ENCODE assay signal across 11 mouse cellular contexts in genomic region chr8:47461650-47462049, GRCm38 (mm10). TPM values are rescaled to one million over a fixed set of nuclear protein-coding genes. Genes with fewer than 3 reads are reported as not detected.
A peak's percentile ranks its signal among the peaks of the same experiment; 100 is the strongest.
DNase-seq lines count a peak whose midpoint lies in the region; ATAC-seq and TF ChIP-seq lines count a peak whose summit lies in the region.
"Had no signal": no experiment of that assay in that cellular context is flagged by ENCODE, and none has a peak within 500 bp of the region (broad histone marks: within the 10 kb centered on the region; RNA-seq: fewer than 3 reads in every experiment).

No protein-coding gene starts in this region.

- peak overlapping the region; percentile 29; the same call in 1 of the 2 replicates for H3K27ac ChIP-seq in forebrain, postnatal 0 days (ENCODE audit: low read depth, low read length)
- H3K27ac ChIP-seq in forebrain, embryonic 12.5 days, result no peak overlapping the region
- no peak overlapping the region for H3K27ac ChIP-seq in kidney, adult 2 months (ENCODE audit: insufficient read depth, low read depth, low read length)
- no peak overlapping the region for H3K27ac ChIP-seq in hindbrain, embryonic 14.5 days
- H3K27ac ChIP-seq in midbrain, embryonic 16.5 days (ENCODE audit: low read length), result no peak overlapping the region
- H3K27ac ChIP-seq: intestine, embryonic 15.5 days; neural tube, embryonic 13.5 days had no signal

- no peak overlapping the region for H3K9ac ChIP-seq in forebrain, postnatal 0 days
- no peak overlapping the region for H3K9ac ChIP-seq in forebrain, embryonic 12.5 days
- H3K9ac ChIP-seq in hindbrain, embryonic 14.5 days, result no peak overlapping the region
- H3K9ac ChIP-seq in midbrain, embryonic 16.5 days (ENCODE audit: low read depth, low read length), result no peak overlapping the region
- H3K9ac ChIP-seq: intestine, embryonic 15.5 days; neural tube, embryonic 13.5 days had no signal

- H3K4me3 ChIP-seq in forebrain, postnatal 0 days (ENCODE audit: low read depth, low read length), result no peak overlapping the region
- H3K4me3 ChIP-seq in forebrain, embryonic 12.5 days (replicated peaks), result no peak overlapping the region
- H3K4me3 ChIP-seq in kidney, adult 2 months (ENCODE audit: insufficient read depth, low read depth, low read length), result no peak overlapping the region
- no peak overlapping the region for H3K4me3 ChIP-seq in hindbrain, embryonic 14.5 days (replicated peaks; ENCODE audit: low read length)
- no peak overlapping the region for H3K4me3 ChIP-seq in midbrain, embryonic 16.5 days (ENCODE audit: low read depth, low read length)
- H3K4me3 ChIP-seq: intestine, embryonic 15.5 days; neural tube, embryonic 13.5 days had no signal

- peak; percentile 54 for DNase-seq in forebrain, postnatal 0 days
- DNase-seq in brain, adult 2 months (ENCODE audit: low read depth, low spot score), result peak; percentile 88
- peak; percentile 79 for DNase-seq in kidney, adult 2 months
- DNase-seq in lung, postnatal 36 days, result peak; percentile 11
- DNase-seq in hindbrain, embryonic 14.5 days (ENCODE audit: low spot score), result no peak
- no peak for DNase-seq in cerebellum, adult 9-11 months

- no peak for TF ChIP-seq CTCF in forebrain, postnatal 0 days (IDR thresholded peaks at IDR 0.05; ENCODE audit: low read depth)
- TF ChIP-seq CTCF in kidney, adult 2 months (conservative IDR thresholded peaks at IDR 0.05; ENCODE audit: insufficient read depth, insufficient read length, low read depth, low read length), result no peak

- WGBS in forebrain, postnatal 0 days, result 64% methylated on average over 10 of the region's 10 CpGs
- 87% methylated on average over 10 of the region's 10 CpGs for WGBS in forebrain, embryonic 12.5 days
- 70% methylated on average over 10 of the region's 10 CpGs for WGBS in kidney, adult 2 months
- 74% methylated on average over 10 of the region's 10 CpGs for WGBS in hindbrain, embryonic 14.5 days
- 77% methylated on average over 10 of the region's 10 CpGs for WGBS in midbrain, embryonic 16.5 days

- 0 out of 2 replicates have a peak, but pooled peaks cover 5% of the 10 kb centered on the region for H3K9me3 ChIP-seq in forebrain, postnatal 0 days (ENCODE audit: low read length)
- peaks cover 6% of the 10 kb centered on the region; the same call in 1 of the 2 replicates for H3K9me3 ChIP-seq in forebrain, embryonic 12.5 days
- H3K9me3 ChIP-seq in hindbrain, embryonic 14.5 days (ENCODE audit: control insufficient read depth, low read length), result peaks cover 6% of the 10 kb centered on the region
- peaks cover 7% of the 10 kb centered on the region; the same call in 1 of the 2 replicates for H3K9me3 ChIP-seq in midbrain, embryonic 16.5 days (replicated peaks; ENCODE audit: control insufficient read depth, low read length, poor library complexity, severe bottlenecking)
- H3K9me3 ChIP-seq: intestine, embryonic 15.5 days had no signal

- peak; percentile 96 for ATAC-seq in forebrain, postnatal 0 days
- ATAC-seq in forebrain, embryonic 12.5 days (ENCODE audit: low FRiP score), result no peak
- ATAC-seq in hindbrain, embryonic 14.5 days (ENCODE audit: low FRiP score), result no peak
- no peak for ATAC-seq in midbrain, embryonic 16.5 days
- ATAC-seq: intestine, embryonic 15.5 days had no signal

- no peak for TF ChIP-seq POLR2A in kidney, adult 2 months (IDR thresholded peaks at IDR 0.05; ENCODE audit: low read depth, low read length)

- no peaks in the 10 kb centered on the region for H3K27me3 ChIP-seq in forebrain, postnatal 0 days (ENCODE audit: insufficient read depth, low read length)
- no peaks in the 10 kb centered on the region for H3K27me3 ChIP-seq in forebrain, embryonic 12.5 days
- 0 out of 2 replicates have a peak, but pooled peaks cover 1% of the 10 kb centered on the region for H3K27me3 ChIP-seq in kidney, adult 2 months (replicated peaks; ENCODE audit: control insufficient read depth, insufficient read depth, low read length)
- no peaks in the 10 kb centered on the region for H3K27me3 ChIP-seq in hindbrain, embryonic 14.5 days (ENCODE audit: control insufficient read depth, insufficient read depth, low read length)
- H3K27me3 ChIP-seq in midbrain, embryonic 16.5 days (ENCODE audit: control insufficient read depth, insufficient read depth, low read depth, low read length), result no peaks in the 10 kb centered on the region
- H3K27me3 ChIP-seq: CH12.LX; intestine, embryonic 15.5 days; neural tube, embryonic 13.5 days had no signal

- H3K4me2 ChIP-seq in forebrain, postnatal 0 days (ENCODE audit: low read depth), result no peak overlapping the region
- H3K4me2 ChIP-seq in forebrain, embryonic 12.5 days, result no peak overlapping the region
- H3K4me2 ChIP-seq in hindbrain, embryonic 14.5 days (replicated peaks), result no peak overlapping the region
- H3K4me2 ChIP-seq in midbrain, embryonic 16.5 days (ENCODE audit: low read length), result no peak overlapping the region
- H3K4me2 ChIP-seq: intestine, embryonic 15.5 days; neural tube, embryonic 13.5 days had no signal

- no peaks in the 10 kb centered on the region for H3K4me1 ChIP-seq in forebrain, postnatal 0 days (ENCODE audit: insufficient read depth)
- no peaks in the 10 kb centered on the region for H3K4me1 ChIP-seq in forebrain, embryonic 12.5 days
- no peaks in the 10 kb centered on the region for H3K4me1 ChIP-seq in kidney, adult 2 months (ENCODE audit: control insufficient read depth, insufficient read depth, low read length)
- H3K4me1 ChIP-seq in hindbrain, embryonic 14.5 days (replicated peaks; ENCODE audit: control insufficient read depth, insufficient read depth, low read length), result no peaks in the 10 kb centered on the region
- no peaks in the 10 kb centered on the region for H3K4me1 ChIP-seq in midbrain, embryonic 16.5 days (ENCODE audit: control insufficient read depth, insufficient read depth, low read length)
- H3K4me1 ChIP-seq: intestine, embryonic 15.5 days; neural tube, embryonic 13.5 days had no signal

- H3K36me3 ChIP-seq in forebrain, postnatal 0 days (ENCODE audit: insufficient read depth), result no peaks in the 10 kb centered on the region
- H3K36me3 ChIP-seq in forebrain, embryonic 12.5 days (replicated peaks), result no peaks in the 10 kb centered on the region
- no peaks in the 10 kb centered on the region for H3K36me3 ChIP-seq in kidney, adult 2 months (ENCODE audit: control insufficient read depth, insufficient read depth, low read length)
- H3K36me3 ChIP-seq in hindbrain, embryonic 14.5 days (replicated peaks; ENCODE audit: control insufficient read depth, insufficient read depth), result no peaks in the 10 kb centered on the region
- H3K36me3 ChIP-seq in midbrain, embryonic 16.5 days (ENCODE audit: control insufficient read depth, insufficient read depth, low read length), result no peaks in the 10 kb centered on the region
- H3K36me3 ChIP-seq: intestine, embryonic 15.5 days; neural tube, embryonic 13.5 days had no signal

RNA-seq across cellular contexts. Expression of gene Stox2, which starts 15.5 kb away (rescaled TPM):
- 76.2 and 85.6 TPM in 2 replicates for total RNA-seq in forebrain, postnatal 0 days (2014; rRNA removed)
- polyA plus RNA-seq in forebrain, postnatal 0 days (2015; fragmentation: Nextera tagmentation; extraction: Ambion mirVana), result 26.3 and 39.9 TPM in 2 replicates
- 49.4 and 50.5 TPM in 2 replicates for polyA plus RNA-seq in forebrain, embryonic 12.5 days (2016; fragmentation: Nextera tagmentation; extraction: Ambion mirVana)
- 2.2 TPM in 2 replicates for polyA plus RNA-seq in kidney, adult 2 months (2012; rRNA removed)
- polyA plus RNA-seq in hindbrain, embryonic 14.5 days (2014; fragmentation: Nextera tagmentation; extraction: Ambion mirVana), result 39.9 and 46.5 TPM in 2 replicates
- polyA plus RNA-seq in midbrain, embryonic 16.5 days (2015; fragmentation: Nextera tagmentation; extraction: Ambion mirVana), result 37.8 and 38.0 TPM in 2 replicates

Comparison
In these comparisons a context has a peak if more than half of its experiments do, and no peak if none do; other contexts are left out.
1. DNase-seq: peak in forebrain, postnatal 0 days (single experiment), brain, adult 2 months (single experiment), kidney, adult 2 months (single experiment) and lung, postnatal 36 days (single experiment); none in hindbrain, embryonic 14.5 days (single experiment) and cerebellum, adult 9-11 months (single experiment).